Mouse (Mus musculus) stomach, postnatal 0 days (tissue): ENCODE results near the gene Gabarap.

ENCODE experiments used
- CTCF ChIP-seq: IDR thresholded peaks from 2 replicates; pipeline ENCODE4 v1.5.1; 2016; ENCODE audit warnings: antibody characterized with exemption, low read depth, mild to moderate bottlenecking, moderate library complexity
- EP300 ChIP-seq: optimal IDR thresholded peaks from 2 replicates; pipeline ENCODE3; 2016; ENCODE audit warnings: antibody characterized with exemption

GRCm38 (mm10) chr11:69953267-69953915 is 37.6 kb upstream of the Gabarap start:
- TF ChIP-seq CTCF (no peak), EP300 (no peak)
